Mouse (Mus musculus): ENCODE data around the gene Olfr774.
"Not testable (repeated sequence)": the region's sequence is repeated elsewhere in the genome, so short reads cannot be mapped to it uniquely, and the experiment has no call there.

The Olfr774 gene

GRCm38 (mm10) chr10:129235904-129236303 lies at the start of gene Olfr774:
Gene Olfr774 (plus strand): TSS chr10:129236204.
- DNase-seq (ENCODE audit: low read depth): no peak

GRCm38 (mm10) chr10:129187319-129187718 lies 48.7 kb upstream of the Olfr774 start, which contains the start of gene Olfr773:
Gene Olfr773 (minus strand): TSS chr10:129187419.
- DNase-seq (ENCODE audit: low read depth): not testable (repeated sequence)

- no peak for DNase-seq (ENCODE audit: low read depth)
Measured at GRCm38 (mm10) chr10:129230737-129231136, 5.3 kb upstream of the Olfr774 start.

GRCm38 (mm10) chr10:129248112-129248511 lies 12.1 kb downstream of the Olfr774 start, which contains the start of gene Olfr775:
Gene Olfr775 (plus strand): TSS chr10:129248412.
- no peak for DNase-seq (ENCODE audit: low read depth)

GRCm38 (mm10) chr10:129258827-129259226 lies 22.8 kb downstream of the Olfr774 start, which contains the start of gene Olfr776:
Gene Olfr776 (plus strand): TSS chr10:129259127.
- DNase-seq (ENCODE audit: low read depth): no peak

GRCm38 (mm10) chr10:129271081-129271535 lies 35.1 kb downstream of the Olfr774 start, which contains the start of gene Olfr777:
Gene Olfr777 (minus strand): TSS chr10:129271485.
- no peak for DNase-seq (ENCODE audit: low read depth)
